Mouse (Mus musculus) mouse trophoblast stem cell (cell line): ENCODE results near the gene Gin1.
"Not testable (repeated sequence)": the region's sequence is repeated elsewhere in the genome, so short reads cannot be mapped to it uniquely, and the experiment has no call there.

ENCODE experiments used
- in situ Hi-C, 2 experiments: fragments of 300-500 bp; cut with MseI, MboI; formaldehyde crosslinking; loops; 2 replicates in 1 of 2; 3 replicates in 1 of 2; pipeline ENCODE4 v1.15.1; 2025

Gene Gin1

DNA sequence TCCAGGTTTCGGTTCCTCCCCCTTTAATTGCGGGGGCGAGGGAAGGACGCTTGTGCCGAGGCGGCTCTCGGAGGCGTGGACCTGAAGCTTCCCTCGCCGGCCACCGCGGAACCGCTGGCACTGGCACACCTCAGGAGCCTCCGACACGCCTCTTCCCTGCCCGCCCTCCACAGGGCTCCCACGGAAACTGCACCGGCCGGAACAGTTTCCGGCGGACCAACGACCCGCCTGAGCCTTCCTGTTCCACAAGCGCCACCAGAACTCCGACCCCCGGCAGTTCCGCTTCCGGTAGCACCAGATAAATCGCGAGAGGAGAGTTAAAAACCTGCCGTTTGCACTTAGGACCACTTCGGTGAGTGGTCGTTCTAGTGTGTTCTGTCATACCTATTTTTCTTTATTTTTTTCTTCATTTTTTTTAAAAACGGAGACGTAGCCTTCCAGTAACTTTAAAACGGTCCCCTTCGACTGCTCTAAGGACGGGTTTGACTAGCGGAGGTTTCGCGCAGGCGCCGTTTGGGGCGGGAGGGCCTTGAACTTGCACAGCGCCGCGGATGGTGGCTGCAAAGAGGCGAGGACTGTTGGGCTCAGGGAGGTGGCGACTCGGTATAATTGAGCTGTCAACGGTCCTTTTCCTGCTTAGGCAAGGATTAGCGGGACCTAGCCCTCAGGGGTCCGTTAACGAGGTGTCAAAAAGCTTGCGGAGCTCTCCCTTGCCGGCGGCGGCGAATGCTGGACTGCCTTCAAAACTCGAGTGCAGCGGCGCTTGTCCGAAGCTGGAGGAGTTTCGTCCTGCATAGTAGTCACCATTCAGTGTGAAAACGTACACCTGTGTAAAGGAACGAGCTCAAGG is at the start of gene Gin1, which contains the start of gene Ppip5k2:
Gene Gin1 (plus strand): TSS at position 269 of the 850 bp plus-strand sequence.
Gene Ppip5k2 (minus strand): TSS at position 508 of the 850 bp plus-strand sequence.
- in situ Hi-C loops: no loop called here

DNA sequence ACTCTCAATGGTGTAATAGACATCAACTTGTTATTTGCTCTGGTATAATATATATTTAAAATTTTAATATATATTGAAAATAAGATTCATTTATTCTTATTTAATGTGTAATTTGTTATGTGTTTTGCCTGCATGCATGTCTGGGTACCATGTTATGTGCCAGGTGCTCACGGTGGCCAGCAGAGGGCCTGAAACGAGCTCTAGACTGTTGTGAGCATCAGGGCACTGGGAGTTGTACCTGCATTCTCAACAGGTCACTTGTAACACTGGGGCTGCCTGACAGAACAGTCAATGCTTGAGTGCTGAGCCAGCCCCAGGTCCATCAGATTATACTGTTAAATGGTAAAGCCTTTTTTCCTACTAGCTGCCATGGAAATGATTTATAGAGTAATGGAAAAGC is 43.2 kb upstream of the Gin1 start:
- in situ Hi-C loops: no loop called here

DNA sequence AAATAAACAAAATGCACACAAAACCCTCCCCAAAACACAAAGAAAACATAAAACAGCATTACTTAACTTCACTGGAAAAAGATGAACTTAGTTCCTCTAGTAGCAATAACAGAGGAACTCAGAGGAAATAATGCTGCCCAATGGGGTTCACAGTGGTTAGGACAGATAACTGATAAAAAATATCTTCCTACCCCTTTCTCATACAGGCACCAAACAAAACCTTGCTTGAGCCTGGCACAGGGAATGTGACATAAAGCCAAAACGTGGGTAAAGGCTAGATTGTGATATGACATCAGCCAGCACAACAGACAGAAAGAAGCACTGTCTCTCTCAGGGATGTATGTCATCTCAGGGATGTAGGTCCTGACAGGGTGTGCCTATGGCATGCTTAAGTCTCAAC is 40.6 kb upstream of the Gin1 start:
- in situ Hi-C loops: no loop called here

DNA sequence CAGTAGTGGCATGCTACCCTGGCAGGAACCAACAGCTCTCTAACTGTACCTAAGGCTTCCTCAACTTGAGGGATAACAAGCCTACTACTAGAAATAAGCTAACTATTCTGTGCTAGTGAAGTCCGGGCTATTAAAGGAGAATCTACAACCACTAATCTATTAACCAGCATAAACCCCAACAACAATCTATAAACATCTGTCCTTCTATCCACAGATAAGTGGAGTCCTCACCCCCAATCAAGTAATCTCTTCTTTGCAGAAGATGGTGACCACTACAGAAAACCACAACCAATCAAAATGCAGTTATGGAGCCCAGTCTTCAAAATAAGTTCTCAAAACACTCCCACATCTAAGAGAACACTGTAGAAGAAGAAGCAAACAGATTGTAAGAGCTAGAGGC is 26.9 kb upstream of the Gin1 start:
- in situ Hi-C loops: no loop called here

DNA sequence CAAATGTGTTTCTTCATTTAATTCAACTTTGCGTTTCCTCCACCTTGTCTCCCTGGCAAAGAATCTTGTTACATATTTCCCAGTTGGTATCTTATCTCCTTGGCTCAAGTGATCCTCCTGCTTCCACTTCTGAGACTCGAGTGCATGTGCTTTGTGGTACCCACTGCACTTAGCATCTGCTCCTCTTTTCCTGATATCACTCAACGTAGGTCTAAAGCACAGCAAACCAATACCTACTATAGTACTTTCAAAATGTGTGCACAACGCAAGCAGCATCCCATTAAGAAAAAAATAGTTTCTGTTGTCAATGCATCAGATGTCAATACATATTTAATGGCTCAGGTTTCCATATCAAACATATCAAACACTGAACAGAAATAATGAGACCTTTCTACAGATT is 24.3 kb upstream of the Gin1 start:
- in situ Hi-C loops: no loop called here

DNA sequence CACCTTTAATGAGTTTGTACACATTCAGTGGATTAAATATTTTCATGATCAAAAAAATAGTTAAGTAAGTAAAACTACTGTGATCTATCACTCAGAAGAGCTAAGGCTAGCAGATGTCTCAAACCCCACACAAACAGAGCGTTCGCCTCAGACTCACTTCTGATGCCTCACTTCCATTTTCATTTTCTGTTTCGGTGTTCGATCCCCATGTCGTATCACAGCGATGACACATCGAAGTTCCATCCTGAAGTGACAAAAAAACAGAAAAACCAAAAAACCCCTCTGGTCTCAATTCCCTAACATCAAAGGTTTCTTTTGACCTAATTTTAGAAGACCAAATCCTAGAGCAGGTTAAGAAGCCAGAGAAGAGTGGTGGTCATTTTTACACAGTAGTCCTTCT is 23.7 kb upstream of the Gin1 start:
- in situ Hi-C loops: no loop called here

DNA sequence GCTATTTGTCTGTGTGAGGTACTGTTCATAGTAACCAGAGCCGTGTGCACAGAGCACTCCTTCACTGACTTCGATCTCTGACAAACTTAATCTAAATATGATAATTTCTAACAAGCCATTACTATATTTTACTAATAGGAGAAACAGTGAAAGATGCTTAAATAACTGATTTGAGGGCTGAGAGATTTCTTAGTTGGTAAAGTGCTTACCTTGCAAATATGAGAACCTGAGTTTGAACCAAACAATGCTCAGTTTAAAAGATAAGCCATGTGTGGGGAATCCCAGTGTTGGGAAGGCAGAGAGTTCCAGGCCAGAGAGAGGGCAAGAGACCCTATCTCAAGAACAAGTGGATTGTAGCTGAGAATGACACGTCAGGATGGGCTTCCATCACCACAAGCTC is 21.8 kb upstream of the Gin1 start:
- in situ Hi-C loops: no loop called here

DNA sequence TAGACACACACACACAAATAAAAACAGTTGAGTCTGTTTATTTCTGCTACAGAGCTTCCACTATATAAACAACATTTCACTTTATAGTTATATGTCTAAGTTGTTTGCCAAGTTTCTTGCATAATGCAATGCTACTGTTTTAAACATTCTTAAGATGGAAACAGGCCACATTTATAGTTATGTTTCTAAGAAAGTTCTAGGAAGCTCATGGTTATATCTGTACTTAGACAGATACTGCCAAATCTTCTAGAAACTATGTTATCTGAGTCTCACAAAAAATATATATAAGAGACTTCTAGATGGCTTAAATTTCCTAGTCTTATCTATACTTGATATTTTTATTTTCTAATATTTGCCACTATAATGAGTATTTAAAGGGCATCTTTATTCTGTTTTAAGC is 16.8 kb upstream of the Gin1 start:
- in situ Hi-C loops: no loop called here

DNA sequence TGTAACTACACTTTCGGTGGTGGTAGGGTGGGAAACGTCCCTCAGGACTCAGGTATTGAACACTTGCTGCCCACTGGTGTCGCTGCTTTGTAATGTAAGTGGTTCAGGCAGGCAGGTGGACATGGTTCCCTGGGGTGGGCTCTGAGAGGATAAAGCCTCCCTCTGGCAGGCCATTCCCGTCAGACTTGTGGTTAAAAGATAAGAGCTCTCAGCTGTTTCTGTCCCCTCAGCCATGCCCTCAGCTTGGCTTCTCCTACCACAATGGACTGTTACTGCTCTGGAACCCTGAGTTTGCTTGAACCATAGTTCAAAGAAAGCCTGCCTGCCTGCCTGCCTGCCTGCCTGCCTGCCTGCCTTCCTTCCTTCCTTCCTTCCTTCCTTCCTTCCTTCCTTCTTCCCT is 15.6 kb upstream of the Gin1 start:
- in situ Hi-C loops: no loop called here

DNA sequence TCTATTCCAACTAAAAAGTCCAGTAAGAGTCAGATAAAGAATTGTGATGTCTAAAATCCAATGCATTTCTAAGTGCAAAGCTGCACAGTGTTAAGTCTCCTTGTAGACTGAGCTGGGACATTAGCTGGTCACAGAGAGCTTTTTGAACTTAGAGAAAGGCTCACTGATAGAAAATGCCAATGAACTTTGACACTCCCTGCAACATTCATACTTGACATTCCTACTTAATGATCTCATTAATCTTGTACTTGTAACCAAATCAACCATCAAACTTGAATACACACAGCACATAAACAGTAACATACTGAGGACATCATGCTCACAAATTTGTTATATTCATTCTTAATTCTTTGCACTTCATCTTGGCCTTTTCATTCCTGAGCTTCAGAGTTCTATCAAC is 10.1 kb upstream of the Gin1 start:
- in situ Hi-C loops: no loop called here

DNA sequence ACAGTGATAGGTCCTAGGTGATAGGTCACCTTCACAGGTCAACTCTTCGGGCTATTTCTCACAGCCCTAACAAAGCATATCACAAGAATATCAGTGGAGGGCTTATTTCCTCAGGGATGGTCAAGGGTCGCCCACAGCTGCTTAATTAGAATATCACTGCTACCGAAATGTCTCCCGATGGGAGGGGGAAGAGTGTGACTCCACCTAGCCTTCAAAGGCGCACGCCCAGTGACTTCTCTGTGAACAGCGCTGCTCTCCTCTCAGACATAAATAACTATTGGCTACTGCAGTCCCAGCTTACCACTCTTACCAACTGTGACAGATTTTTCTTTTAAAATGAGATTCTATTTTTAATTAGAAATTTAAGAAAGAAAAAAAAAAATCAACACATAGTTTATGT is 9.4 kb upstream of the Gin1 start:
- in situ Hi-C loops: no loop called here

DNA sequence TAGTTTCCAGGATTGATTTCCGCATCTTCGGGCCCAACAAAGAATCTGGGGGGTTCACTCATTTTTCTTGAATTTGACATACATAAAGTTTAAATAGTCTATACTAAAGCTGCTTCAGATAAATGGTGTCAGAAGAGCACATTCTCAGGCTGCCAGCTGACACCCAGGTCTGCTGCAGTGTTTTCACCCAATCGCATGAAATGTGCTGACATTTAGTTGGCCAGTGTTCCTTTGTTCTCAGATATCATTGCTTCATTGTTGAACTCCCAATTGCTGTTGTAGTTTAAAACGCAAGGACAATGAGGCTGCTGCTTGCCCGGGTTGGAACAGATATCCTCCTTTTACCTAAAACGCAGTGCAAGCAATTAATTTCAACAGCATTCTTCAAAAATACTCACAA is 8.5 kb upstream of the Gin1 start:
- in situ Hi-C loops: no loop called here

DNA sequence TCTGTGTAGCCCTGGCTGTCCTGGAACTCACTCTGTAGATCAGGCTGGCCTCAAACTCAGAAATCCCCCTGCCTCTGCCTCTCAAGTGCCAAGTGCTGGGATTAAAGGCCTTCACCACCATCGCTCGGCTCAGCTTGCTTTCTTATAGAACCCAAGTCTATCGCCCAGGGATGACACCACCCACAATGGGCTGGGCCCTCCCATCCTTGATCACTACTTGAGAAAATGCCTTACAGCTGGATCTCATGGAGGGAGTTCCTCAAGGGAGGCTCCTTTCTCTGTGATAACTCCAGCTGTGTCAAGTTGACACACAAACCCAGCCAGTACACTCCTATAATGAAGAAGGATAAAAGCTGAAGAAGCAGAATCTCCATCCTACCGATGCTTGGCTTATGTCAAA is 4.3 kb upstream of the Gin1 start:
- in situ Hi-C loops: not testable (repeated sequence)

DNA sequence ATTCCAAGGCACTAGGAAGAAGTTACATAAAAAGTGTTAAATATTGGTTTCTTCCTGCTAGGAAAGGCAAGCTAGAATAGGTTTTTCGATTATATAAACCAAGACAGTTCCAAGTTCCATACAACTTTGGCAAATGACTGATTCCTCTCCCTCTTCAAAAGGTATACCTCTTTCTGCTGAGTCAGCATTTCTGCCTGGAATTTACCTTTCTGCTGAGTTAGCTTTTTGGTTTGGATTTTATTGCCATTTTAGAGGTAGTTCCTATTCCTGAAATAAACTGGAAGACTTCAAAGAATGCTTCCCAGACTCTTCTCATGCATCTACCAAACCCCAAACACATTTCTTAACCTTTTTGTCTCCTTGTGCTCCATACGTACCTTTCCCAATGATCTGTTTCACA is 1.9 kb upstream of the Gin1 start:
- in situ Hi-C loops: no loop called here

DNA sequence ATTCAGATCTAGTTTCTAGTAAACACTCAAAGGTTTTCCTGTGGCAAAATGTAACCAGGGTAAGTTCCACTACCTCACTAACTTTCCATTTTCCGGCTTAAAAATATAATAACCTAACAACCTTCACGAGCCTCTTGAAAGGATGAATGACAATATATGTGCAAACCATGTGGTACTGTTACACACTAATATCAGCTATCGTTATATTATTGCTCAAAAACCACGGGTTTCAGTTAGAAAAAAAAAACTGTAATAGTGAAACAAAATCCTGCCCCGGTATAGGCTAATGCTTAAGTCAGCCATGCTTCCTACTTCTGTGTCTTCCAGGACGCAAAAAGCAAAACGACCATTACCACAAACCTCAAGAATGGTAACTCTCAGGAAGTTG is 1.1 kb upstream of the Gin1 start:
- in situ Hi-C loops: no loop called here

DNA sequence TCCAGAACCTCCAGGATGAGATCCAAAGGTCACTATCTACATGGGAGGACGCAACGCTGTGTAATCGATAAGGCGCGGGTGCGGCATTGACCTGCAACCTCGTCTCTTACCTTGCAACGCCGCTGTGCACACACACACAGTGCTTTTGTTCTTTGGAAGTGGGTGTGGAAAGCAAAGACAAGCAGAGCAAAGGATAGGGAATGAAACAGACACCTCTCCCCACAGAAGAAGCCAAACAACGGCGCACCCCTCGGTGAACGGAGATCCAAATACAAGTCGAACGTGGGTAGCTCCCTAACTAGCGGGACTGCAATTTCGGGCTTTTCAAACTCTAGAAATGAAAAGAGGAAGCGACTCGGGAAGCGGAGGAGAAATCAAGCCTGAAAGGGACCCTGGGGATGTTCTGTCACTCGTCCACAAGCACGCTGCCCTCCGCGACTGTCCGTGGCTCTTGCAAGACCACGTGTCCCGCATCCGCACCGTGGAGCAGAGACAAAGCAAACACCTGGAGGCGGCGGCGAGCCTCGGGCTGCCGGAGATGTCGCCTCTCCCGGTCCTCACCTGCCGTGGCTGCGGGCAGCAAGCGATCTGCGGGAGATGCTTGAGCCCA is 573 bp upstream of the Gin1 start:
- in situ Hi-C loops: no loop called here

DNA sequence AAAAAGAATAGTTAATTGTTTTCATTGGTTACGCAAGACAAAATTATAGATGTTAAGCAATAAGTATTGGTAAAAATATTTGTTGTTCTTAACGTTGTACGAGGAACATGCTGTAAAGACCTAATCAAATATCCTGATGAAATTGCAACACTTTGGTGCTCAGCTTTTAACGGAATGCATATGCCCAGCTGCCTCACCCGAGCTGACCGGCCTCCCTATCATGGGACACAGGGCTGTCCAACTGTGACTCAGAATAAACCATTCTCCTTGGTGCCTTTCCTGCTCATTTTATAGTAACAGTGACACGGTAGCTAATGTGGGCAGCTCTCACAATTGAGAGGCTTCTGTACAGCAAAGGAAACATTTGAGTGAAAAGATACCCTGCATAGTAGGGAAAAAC is 1.1 kb downstream of the Gin1 start:
- in situ Hi-C loops: no loop called here

DNA sequence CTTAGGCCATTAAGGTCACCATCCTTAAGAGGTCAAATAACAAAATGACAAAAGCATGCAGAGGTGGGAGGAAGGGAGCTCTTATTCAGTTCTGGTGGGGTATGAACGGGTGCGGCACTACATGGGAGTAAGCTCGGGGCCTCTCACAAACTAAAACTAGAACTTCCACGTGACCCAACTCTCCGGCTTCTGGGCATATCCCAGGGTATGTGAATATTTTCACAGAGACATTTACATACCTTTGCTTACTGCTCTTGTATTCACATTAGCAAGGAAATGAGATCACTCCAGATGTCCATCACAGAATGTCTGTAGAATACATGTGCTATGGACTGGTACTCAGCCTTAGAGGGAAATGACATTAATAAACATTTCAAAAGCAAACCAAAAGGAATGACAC is 1.8 kb downstream of the Gin1 start:
- in situ Hi-C loops: no loop called here

DNA sequence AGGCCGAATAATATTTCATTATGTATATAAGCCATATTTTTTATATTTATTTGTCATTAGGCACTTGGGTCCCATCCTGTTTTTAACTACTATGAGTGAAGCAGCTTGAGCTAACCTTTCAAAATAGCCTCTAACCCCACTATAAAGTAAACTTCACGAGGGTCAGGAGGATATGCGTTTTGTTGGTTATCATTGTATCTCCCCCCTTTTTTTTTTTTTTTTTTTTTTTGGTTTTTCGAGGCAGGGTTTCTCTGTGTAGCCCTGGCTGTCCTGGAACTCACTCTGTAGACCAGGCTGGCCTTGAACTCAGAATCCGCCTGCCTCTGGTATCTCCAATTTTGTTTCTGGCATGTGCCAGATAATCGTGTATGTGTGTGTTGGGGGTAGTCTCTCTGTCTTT is 3.4 kb downstream of the Gin1 start:
- in situ Hi-C loops: no loop called here

DNA sequence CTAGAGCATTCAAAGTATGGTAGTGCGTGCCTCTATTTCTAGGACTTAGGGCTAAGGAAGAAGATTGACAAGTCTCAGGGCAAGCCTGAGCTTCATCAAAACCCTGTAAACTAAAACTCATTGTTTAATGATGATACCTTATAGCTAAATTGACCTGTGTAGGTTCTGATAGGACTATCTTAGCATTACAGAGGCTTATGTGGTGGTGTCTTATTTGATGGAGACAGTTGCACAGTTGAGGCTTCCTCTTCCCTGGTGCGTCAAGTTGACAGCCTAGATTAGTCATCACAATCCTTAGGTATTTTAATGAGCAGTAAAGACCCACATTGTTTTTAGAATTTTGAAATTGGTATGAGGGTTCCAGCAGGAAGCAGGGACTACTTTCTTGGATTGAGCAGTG is 4.0 kb downstream of the Gin1 start:
- in situ Hi-C loops: no loop called here

DNA sequence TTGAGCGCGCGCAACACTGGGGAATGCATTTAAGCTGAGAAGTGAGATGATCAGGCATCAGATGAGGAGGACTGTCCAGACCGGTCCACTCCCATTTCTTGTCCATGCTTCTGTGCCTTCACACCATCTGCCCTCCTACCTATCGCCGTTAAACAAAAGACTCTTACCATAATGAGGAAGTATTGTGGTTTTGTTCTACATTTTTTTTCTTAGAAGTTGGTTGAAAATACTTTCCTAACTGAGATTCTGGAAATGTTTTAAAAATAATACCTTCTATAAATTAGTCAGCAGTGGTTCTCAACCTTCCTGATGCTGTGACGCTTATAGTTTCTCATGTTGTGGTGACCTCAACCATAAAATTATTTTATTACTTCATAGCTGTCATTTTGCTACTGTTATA is 11.7 kb downstream of the Gin1 start:
- in situ Hi-C loops: no loop called here

DNA sequence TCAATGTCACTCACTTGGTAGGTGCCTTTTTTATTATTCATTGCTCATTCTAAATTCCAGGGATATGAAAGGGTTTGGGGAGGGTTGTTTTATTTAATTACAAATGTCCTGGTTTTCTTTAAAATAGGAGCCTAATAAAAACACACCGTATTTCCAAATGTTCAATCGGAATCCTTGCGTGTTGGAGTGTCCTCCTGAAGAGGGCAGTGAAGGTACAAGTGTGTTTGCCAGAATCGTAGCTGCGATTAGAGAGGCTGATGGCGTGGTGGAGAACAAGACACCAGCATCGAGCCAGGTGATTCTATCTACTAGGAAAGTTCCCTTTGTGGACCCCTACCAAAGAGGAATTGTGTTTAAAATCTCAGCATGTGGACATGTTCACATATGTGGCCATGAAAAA is 15.0 kb downstream of the Gin1 start:
- in situ Hi-C loops: no loop called here

DNA sequence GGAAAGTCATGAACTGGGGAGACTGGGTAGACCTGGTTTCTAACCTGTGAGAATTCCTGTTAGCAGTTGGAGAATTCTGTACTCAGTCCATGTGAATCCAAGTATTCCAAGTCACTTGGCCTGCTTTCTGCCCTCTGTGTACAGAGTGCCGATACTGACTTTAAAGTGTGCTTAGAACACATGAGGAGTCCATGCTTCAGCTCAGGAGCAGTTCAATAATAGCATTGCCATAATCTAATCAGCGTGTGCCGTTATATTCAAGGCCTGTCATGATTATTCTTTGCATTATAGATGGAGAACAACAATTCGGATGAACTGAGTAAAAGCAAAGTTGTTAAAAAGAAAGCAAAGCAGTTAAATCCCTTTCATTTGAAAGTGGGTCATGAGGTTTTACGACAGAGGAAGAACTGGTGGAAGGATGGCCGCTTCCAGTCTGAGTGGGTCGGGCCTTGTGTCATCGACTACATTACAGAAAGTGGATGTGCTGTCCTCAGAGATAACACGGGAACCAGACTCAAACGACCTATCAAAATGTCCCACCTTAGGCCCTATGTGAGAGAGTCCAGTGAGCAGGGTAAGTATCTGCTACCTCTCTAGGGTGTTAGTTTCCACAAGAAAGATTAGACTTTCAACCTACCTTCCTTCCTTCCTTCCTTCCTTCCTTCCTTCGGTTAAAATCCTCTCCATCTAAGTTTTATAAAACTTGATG is 15.9 kb downstream of the Gin1 start:
- in situ Hi-C loops: no loop called here
